ENCODE assay signal across 16 mouse cellular contexts in genomic region chr1:191276181-191276580, GRCm38 (mm10). TPM values are rescaled to one million over a fixed set of nuclear protein-coding genes. Genes with fewer than 3 reads are reported as not detected.
A peak's percentile ranks its signal among the peaks of the same experiment; 100 is the strongest.
DNase-seq lines count a peak whose midpoint lies in the region; ATAC-seq and TF ChIP-seq lines count a peak whose summit lies in the region.
"Had no signal": no experiment of that assay in that cellular context is flagged by ENCODE, and none has a peak within 500 bp of the region (broad histone marks: within the 10 kb centered on the region; RNA-seq: fewer than 3 reads in every experiment).

No protein-coding gene starts in this region.

- no peak overlapping the region for H3K4me2 ChIP-seq in kidney, embryonic 14.5 days (replicated peaks; ENCODE audit: low read depth, low read length)
- H3K4me2 ChIP-seq in kidney, embryonic 15.5 days = no peak overlapping the region
- H3K4me2 ChIP-seq in CH12.LX (ENCODE audit: insufficient read depth, low read depth, poor library complexity, severe bottlenecking) = no peak overlapping the region
- no peak overlapping the region for H3K4me2 ChIP-seq in midbrain, embryonic 11.5 days
- H3K4me2 ChIP-seq: embryonic facial prominence, embryonic 12.5 days; embryonic facial prominence, embryonic 15.5 days; heart, embryonic 12.5 days; heart, embryonic 15.5 days; hindbrain, embryonic 13.5 days had no signal

- H3K9ac ChIP-seq in kidney, embryonic 14.5 days (ENCODE audit: low read depth, low read length) = no peak overlapping the region
- H3K9ac ChIP-seq in kidney, embryonic 15.5 days = no peak overlapping the region
- no peak overlapping the region for H3K9ac ChIP-seq in CH12.LX (ENCODE audit: insufficient read depth, low read depth)
- no peak overlapping the region for H3K9ac ChIP-seq in midbrain, embryonic 11.5 days (ENCODE audit: low read length)
- H3K9ac ChIP-seq: embryonic facial prominence, embryonic 12.5 days; embryonic facial prominence, embryonic 15.5 days; forebrain, postnatal 0 days; heart, embryonic 12.5 days; heart, embryonic 15.5 days; hindbrain, embryonic 13.5 days had no signal

- no peak overlapping the region for H3K27ac ChIP-seq in kidney, embryonic 14.5 days (ENCODE audit: low read depth, low read length)
- H3K27ac ChIP-seq in kidney, embryonic 15.5 days = no peak overlapping the region
- H3K27ac ChIP-seq in CH12.LX (ENCODE audit: insufficient read depth, low read depth) = peak overlapping the region; percentile 28
- peak overlapping the region; percentile 58 for H3K27ac ChIP-seq in macrophage
- H3K27ac ChIP-seq in midbrain, embryonic 11.5 days (ENCODE audit: low read depth, low read length) = no peak overlapping the region
- H3K27ac ChIP-seq: embryonic facial prominence, embryonic 12.5 days; embryonic facial prominence, embryonic 15.5 days; heart, embryonic 15.5 days; hindbrain, embryonic 10.5 days; hindbrain, embryonic 13.5 days had no signal

- no peaks in the 10 kb centered on the region for H3K4me1 ChIP-seq in kidney, embryonic 14.5 days (ENCODE audit: control insufficient read depth, insufficient read depth, low read length)
- peaks cover 2% of the 10 kb centered on the region for H3K4me1 ChIP-seq in kidney, embryonic 15.5 days
- peaks cover 41 to 81% of the 10 kb centered on the region in 2 experiments for H3K4me1 ChIP-seq in CH12.LX (ENCODE audit: control insufficient read depth in 1 of 2, insufficient read depth in 2 of 2)
- H3K4me1 ChIP-seq in midbrain, embryonic 11.5 days (ENCODE audit: control insufficient read depth, insufficient read depth, low read length) = no peaks in the 10 kb centered on the region
- H3K4me1 ChIP-seq: embryonic facial prominence, embryonic 12.5 days; embryonic facial prominence, embryonic 15.5 days; hindbrain, embryonic 13.5 days had no signal

- no peaks in the 10 kb centered on the region for H3K36me3 ChIP-seq in kidney, embryonic 14.5 days (ENCODE audit: control insufficient read depth, insufficient read depth, low read length)
- no peaks in the 10 kb centered on the region for H3K36me3 ChIP-seq in kidney, embryonic 15.5 days
- no peaks in the 10 kb centered on the region for H3K36me3 ChIP-seq in CH12.LX (replicated peaks in 1 of 2; ENCODE audit: control insufficient read depth in 1 of 2, insufficient read depth in 1 of 2, low read length in 1 of 2)
- no peaks in the 10 kb centered on the region for H3K36me3 ChIP-seq in macrophage (ENCODE audit: inconsistent target)
- H3K36me3 ChIP-seq in midbrain, embryonic 11.5 days (ENCODE audit: control insufficient read depth, insufficient read depth, low read length) = no peaks in the 10 kb centered on the region
- H3K36me3 ChIP-seq: embryonic facial prominence, embryonic 12.5 days; embryonic facial prominence, embryonic 15.5 days; G1E; heart, embryonic 12.5 days; heart, embryonic 15.5 days; hindbrain, embryonic 10.5 days; hindbrain, embryonic 13.5 days had no signal

- ATAC-seq in kidney, embryonic 14.5 days (ENCODE audit: low FRiP score, low TSS enrichment) = no peak
- no peak for ATAC-seq in kidney, embryonic 15.5 days (replicated peaks; ENCODE audit: low FRiP score)
- no peak for ATAC-seq in midbrain, embryonic 11.5 days (ENCODE audit: low FRiP score)
- ATAC-seq: forebrain, postnatal 0 days had no signal

- no peak for TF ChIP-seq CTCF in CH12.LX (conservative IDR thresholded peaks at IDR 0.05 in 1 of 2, IDR thresholded peaks at IDR 0.05 in 1 of 2; ENCODE audit: low read depth in 2 of 2, low read length in 2 of 2)

- H3K9me3 ChIP-seq in kidney, embryonic 14.5 days (ENCODE audit: control insufficient read depth, low read length) = no peaks in the 10 kb centered on the region
- H3K9me3 ChIP-seq in kidney, embryonic 15.5 days (replicated peaks) = no peaks in the 10 kb centered on the region
- H3K9me3 ChIP-seq in CH12.LX (replicated peaks; ENCODE audit: low read length) = peaks cover 7% of the 10 kb centered on the region
- H3K9me3 ChIP-seq in midbrain, embryonic 11.5 days (ENCODE audit: control insufficient read depth, low read length) = no peaks in the 10 kb centered on the region
- H3K9me3 ChIP-seq: embryonic facial prominence, embryonic 12.5 days; embryonic facial prominence, embryonic 15.5 days; G1E; heart, embryonic 12.5 days; heart, embryonic 15.5 days; hindbrain, embryonic 10.5 days; hindbrain, embryonic 13.5 days had no signal

- DNase-seq in kidney, adult 11 months = peak; percentile 31
- peak; percentile 35 to 59 for DNase-seq in kidney, postnatal 36 days
- DNase-seq in CH12.LX (ENCODE audit: extremely low read depth) = no peak
- DNase-seq in midbrain, embryonic 11.5 days (ENCODE audit: low spot score, missing footprints) = no peak

- WGBS in kidney, embryonic 14.5 days = 97% methylated on average over 7 of the region's 7 CpGs
- 95% methylated on average over 7 of the region's 7 CpGs for WGBS in kidney, embryonic 15.5 days
- WGBS in macrophage (ENCODE audit: missing documents) = 92% methylated on average over 7 of the region's 7 CpGs
- 87% methylated on average over 7 of the region's 7 CpGs for WGBS in midbrain, embryonic 11.5 days

- in situ Hi-C loops in CH12.LX (cut with MboI; ENCODE audit: low pct_ligation_motif_present, low pct_unique_long_range_greater_than_20kb, low sequenced_read_pairs) = no loop called here

- no peak overlapping the region for H3K4me3 ChIP-seq in kidney, embryonic 14.5 days (ENCODE audit: low read length)
- H3K4me3 ChIP-seq in kidney, embryonic 15.5 days (replicated peaks) = no peak overlapping the region
- H3K4me3 ChIP-seq in CH12.LX (replicated peaks in 1 of 3; ENCODE audit: low read depth in 2 of 3, low read length in 2 of 3, poor library complexity in 1 of 3) (no peak overlapping the region), macrophage (ENCODE audit: inconsistent target) (no peak overlapping the region)
- no peak overlapping the region for H3K4me3 ChIP-seq in midbrain, embryonic 11.5 days (ENCODE audit: low read depth, low read length)
- H3K4me3 ChIP-seq: embryonic facial prominence, embryonic 12.5 days; embryonic facial prominence, embryonic 15.5 days; heart, embryonic 12.5 days; heart, embryonic 15.5 days; hindbrain, embryonic 10.5 days; hindbrain, embryonic 13.5 days had no signal

- TF ChIP-seq RAD21 in CH12.LX (IDR thresholded peaks at IDR 0.05; ENCODE audit: low read depth, low read length) = no peak

- dilution Hi-C loops in CH12.LX (cut with MboI; ENCODE audit: extremely low pct_ligation_motif_present, extremely low pct_unique_long_range_greater_than_20kb, low sequenced_read_pairs) = no loop called here

- TF ChIP-seq POLR2A in CH12.LX (IDR thresholded peaks at IDR 0.05; ENCODE audit: low read depth, low read length) = no peak

- H3K27me3 ChIP-seq in kidney, embryonic 14.5 days (ENCODE audit: control insufficient read depth, insufficient read depth, low read length) = no peaks in the 10 kb centered on the region
- no peaks in the 10 kb centered on the region for H3K27me3 ChIP-seq in kidney, embryonic 15.5 days
- H3K27me3 ChIP-seq in CH12.LX (replicated peaks) = no peaks in the 10 kb centered on the region
- H3K27me3 ChIP-seq in midbrain, embryonic 11.5 days (ENCODE audit: control insufficient read depth, insufficient read depth, low read length) = no peaks in the 10 kb centered on the region
- H3K27me3 ChIP-seq: embryonic facial prominence, embryonic 12.5 days; embryonic facial prominence, embryonic 15.5 days; heart, embryonic 12.5 days; heart, embryonic 15.5 days; hindbrain, embryonic 13.5 days had no signal

- TF ChIP-seq EP300 in CH12.LX (IDR thresholded peaks at IDR 0.05; ENCODE audit: low read length) = no peak

- no peaks in the 10 kb centered on the region for H3K79me2 ChIP-seq in CH12.LX (replicated peaks; ENCODE audit: control insufficient read depth, extremely low read depth, insufficient read depth, poor library complexity, severe bottlenecking)
- H3K79me2 ChIP-seq in macrophage (ENCODE audit: inconsistent target) = peaks cover 79% of the 10 kb centered on the region

RNA-seq across cellular contexts. Expression of gene Nenf, which starts 41.8 kb away (rescaled TPM):
- polyA plus RNA-seq in kidney, embryonic 14.5 days (2014; fragmentation: Nextera tagmentation; extraction: Ambion mirVana) = 97.0 and 115 TPM in 2 replicates
- 93.6 and 98.5 TPM in 2 replicates for polyA plus RNA-seq in kidney, embryonic 15.5 days (2015; fragmentation: Nextera tagmentation; extraction: Ambion mirVana)
- total RNA-seq in CH12.LX (2012; rRNA removed) = 58.9 and 86.7 TPM in 2 replicates
- 35.7 and 43.8 TPM in 2 replicates for total RNA-seq in CH12.LX (2014; rRNA removed)
- polyA plus RNA-seq in CH12.LX (2012; ENCODE audit: insufficient read length, low read depth) = 28.8 and 38.9 TPM in 2 replicates
- total RNA-seq in macrophage (2018; cell fraction: chromatin; rRNA removed) = 10 to 100 TPM in 1 of 26 experiments, 1 to 10 TPM in 14, not detected in 11; 1.4 to 13.4 (median 2.5) TPM
- total RNA-seq in macrophage (2018; cell fraction: cytosol; rRNA removed) = 10 to 100 TPM; 48.8 to 69.1 (median 56.8) TPM
- 10 to 100 TPM in 18 of 26 experiments, 1 to 10 TPM in 8; 3.8 to 23.1 (median 13.1) TPM for total RNA-seq in macrophage (2018; cell fraction: nucleus; rRNA removed)
- polyA plus RNA-seq in macrophage (2018) = 30.8 to 55.9 TPM (median 45.1 TPM) in 3 replicates
- 70.5 and 77.9 TPM in 2 replicates for polyA plus RNA-seq in midbrain, embryonic 11.5 days (2014; fragmentation: Nextera tagmentation; extraction: Ambion mirVana)

RNA-seq across cellular contexts. Expression of gene Tmem206, which starts 49.5 kb away (rescaled TPM):
- polyA plus RNA-seq in kidney, embryonic 14.5 days (2014; fragmentation: Nextera tagmentation; extraction: Ambion mirVana) = 17.6 and 25.9 TPM in 2 replicates
- polyA plus RNA-seq in kidney, embryonic 15.5 days (2015; fragmentation: Nextera tagmentation; extraction: Ambion mirVana) = 21.3 and 24.7 TPM in 2 replicates
- 11.5 and 15.4 TPM in 2 replicates for total RNA-seq in CH12.LX (2012; rRNA removed)
- 12.2 and 13.1 TPM in 2 replicates for total RNA-seq in CH12.LX (2014; rRNA removed)
- polyA plus RNA-seq in CH12.LX (2012; ENCODE audit: insufficient read length, low read depth) = 16.4 and 17.0 TPM in 2 replicates
- 10 to 100 TPM in 23 of 26 experiments, 1 to 10 TPM in 3; 5.9 to 95.6 (median 32.8) TPM for total RNA-seq in macrophage (2018; cell fraction: chromatin; rRNA removed)
- total RNA-seq in macrophage (2018; cell fraction: cytosol; rRNA removed) = 10 to 100 TPM; 37.3 to 87.6 (median 63.9) TPM
- 100 to 1,000 TPM in 9 of 26 experiments, 10 to 100 TPM in 17; 18.7 to 147 (median 77.3) TPM for total RNA-seq in macrophage (2018; cell fraction: nucleus; rRNA removed)
- polyA plus RNA-seq in macrophage (2018) = 54.6 to 94.7 TPM (median 76.4 TPM) in 3 replicates
- 38.5 and 39.1 TPM in 2 replicates for polyA plus RNA-seq in midbrain, embryonic 11.5 days (2014; fragmentation: Nextera tagmentation; extraction: Ambion mirVana)

RNA-seq across cellular contexts. Expression of gene Atf3, which starts 58.3 kb away (rescaled TPM):
- polyA plus RNA-seq in kidney, embryonic 14.5 days (2014; fragmentation: Nextera tagmentation; extraction: Ambion mirVana) = 2.1 and 2.3 TPM in 2 replicates
- polyA plus RNA-seq in kidney, embryonic 15.5 days (2015; fragmentation: Nextera tagmentation; extraction: Ambion mirVana) = 4.2 and 4.3 TPM in 2 replicates
- total RNA-seq in CH12.LX (2012; rRNA removed) (13.7 and 32.9 TPM in 2 replicates), CH12.LX (2014; rRNA removed) (39.7 and 41.5 TPM in 2 replicates)
- polyA plus RNA-seq in CH12.LX (2012; ENCODE audit: insufficient read length, low read depth) (25.1 and 28.9 TPM in 2 replicates), macrophage (2018) (201 to 678 TPM (median 211 TPM) in 3 replicates)
- 100 to 1,000 TPM in 22 of 26 experiments, 10 to 100 TPM in 4; 71.4 to 886 (median 177) TPM for total RNA-seq in macrophage (2018; cell fraction: chromatin; rRNA removed)
- 1,000 to 10,000 TPM in 3 of 26 experiments, 100 to 1,000 TPM in 23; 230 to 1,349 (median 405) TPM for total RNA-seq in macrophage (2018; cell fraction: cytosol; rRNA removed)
- 1,000 to 10,000 TPM in 2 of 26 experiments, 100 to 1,000 TPM in 24; 130 to 1,042 (median 343) TPM for total RNA-seq in macrophage (2018; cell fraction: nucleus; rRNA removed)
- polyA plus RNA-seq in midbrain, embryonic 11.5 days (2014; fragmentation: Nextera tagmentation; extraction: Ambion mirVana) = 3.8 and 4.6 TPM in 2 replicates
- polyA plus RNA-seq: activated CD4-positive, CD25-positive, alpha-beta regulatory T cell, adult 4 months; G1E had no signal

Comparison
In these comparisons a context has a peak if more than half of its experiments do, and no peak if none do; other contexts are left out.
1. DNase-seq: peak in kidney, adult 11 months (single experiment) and kidney, postnatal 36 days (2 of 2); none in CH12.LX (single experiment) and midbrain, embryonic 11.5 days (single experiment).
2. H3K27ac ChIP-seq: peak in CH12.LX (single experiment) and macrophage (single experiment); none in kidney, embryonic 14.5 days (single experiment), kidney, embryonic 15.5 days (single experiment) and midbrain, embryonic 11.5 days (single experiment).